Mouse (Mus musculus): ENCODE measurements at regions not wholly inside any gene's neighbourhood (a gene's known extent, or its start where the extent isn't known, plus 50 kb on each side); places are given as distances from the start of the nearest gene placed in this dataset.
"Not testable (repeated sequence)": the region's sequence is repeated elsewhere in the genome, so short reads cannot be mapped to it uniquely, and the experiment has no call there.

GRCm38 (mm10) chr1:101901601-101902000 lies 2129.0 kb downstream of the Cntnap5b start:
- peak; percentile 6 for DNase-seq (ENCODE audit: low read depth, low spot score)

GRCm38 (mm10) chr1:101902154-101902825 lies 2129.7 kb downstream of the Cntnap5b start:
- peak; percentile 73 for DNase-seq (ENCODE audit: low read depth, low spot score)

- DNase-seq (ENCODE audit: low read depth, low spot score) = peak; percentile 27
Observed at GRCm38 (mm10) chr1:101902826-101903210, 2130.3 kb downstream of the Cntnap5b start.

GRCm38 (mm10) chr1:101916991-101917390 lies 2144.4 kb downstream of the Cntnap5b start:
- DNase-seq (ENCODE audit: low read depth, low spot score) = not testable (repeated sequence)

GRCm38 (mm10) chr1:101918872-101919271 lies 2146.3 kb downstream of the Cntnap5b start:
- no peak for DNase-seq (ENCODE audit: low read depth, low spot score)

GRCm38 (mm10) chr1:101941107-101941506 lies 2168.5 kb downstream of the Cntnap5b start:
- no peak for DNase-seq (ENCODE audit: low read depth, low spot score)

All from CD4-positive helper T cell, adult 2 months (primary cell).